ENCODE assay signal across 8 mouse cellular contexts in the genomic region with DNA sequence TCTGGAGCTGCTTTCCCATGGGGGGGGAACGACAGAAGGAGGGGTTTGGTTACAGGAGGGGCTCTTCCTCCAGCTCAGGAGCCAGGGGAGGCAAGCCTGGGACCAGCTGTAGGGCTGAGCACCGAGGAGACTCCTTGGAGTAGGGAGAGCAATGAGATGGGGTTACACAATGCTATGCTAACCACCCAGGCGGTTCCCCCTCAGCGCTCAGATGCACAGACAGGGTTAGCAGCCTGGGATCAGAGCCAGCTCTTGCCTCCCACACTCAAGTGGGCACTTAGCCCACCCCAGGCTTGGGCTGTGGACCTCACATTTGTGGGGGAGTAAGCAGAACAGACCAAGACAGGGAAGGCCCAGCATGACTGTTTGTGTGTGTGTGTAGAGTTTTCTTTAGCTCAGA. TPM values are rescaled to one million over a fixed set of nuclear protein-coding genes. Genes with fewer than 3 reads are reported as not detected.
DNase-seq lines count a peak whose midpoint lies in the region; ATAC-seq and TF ChIP-seq lines count a peak whose summit lies in the region.

No protein-coding gene starts in this region.

- TF ChIP-seq POLR2A in kidney, adult 2 months (IDR thresholded peaks at IDR 0.05; ENCODE audit: low read depth, low read length): no peak

- no peak overlapping the region for H3K4me2 ChIP-seq in kidney, embryonic 14.5 days (replicated peaks; ENCODE audit: low read depth, low read length)
- no peak overlapping the region for H3K4me2 ChIP-seq in embryonic facial prominence, embryonic 14.5 days (ENCODE audit: low read depth, low read length)
- no peak overlapping the region for H3K4me2 ChIP-seq in heart, embryonic 16.5 days (ENCODE audit: low read depth, low read length)

- intact Hi-C loops in left cerebral cortex, adult 2 months (cut with DNase I): no loop called here

- WGBS in kidney, embryonic 14.5 days: 23% methylated on average over 4 of the region's 4 CpGs
- WGBS in kidney, adult 2 months: 51% methylated on average over 4 of the region's 4 CpGs
- WGBS in embryonic facial prominence, embryonic 14.5 days: 31% methylated on average over 4 of the region's 4 CpGs
- 29% methylated on average over 4 of the region's 4 CpGs for WGBS in heart, embryonic 16.5 days

- H3K4me3 ChIP-seq in kidney, embryonic 14.5 days (ENCODE audit: low read length): no peak overlapping the region
- no peak overlapping the region for H3K4me3 ChIP-seq in kidney, adult 2 months (ENCODE audit: insufficient read depth, low read depth, low read length)
- no peak overlapping the region for H3K4me3 ChIP-seq in embryonic facial prominence, embryonic 14.5 days (ENCODE audit: low read depth, low read length)
- no peak overlapping the region for H3K4me3 ChIP-seq in heart, embryonic 16.5 days (ENCODE audit: low read length)
- H3K4me3 ChIP-seq in left cerebral cortex, adult 2 months: no peak overlapping the region

- peaks cover 29% of the 10 kb centered on the region for H3K4me1 ChIP-seq in kidney, embryonic 14.5 days (ENCODE audit: control insufficient read depth, insufficient read depth, low read length)
- H3K4me1 ChIP-seq in kidney, adult 2 months (ENCODE audit: control insufficient read depth, insufficient read depth, low read length): no peaks in the 10 kb centered on the region
- H3K4me1 ChIP-seq in embryonic facial prominence, embryonic 14.5 days (ENCODE audit: control insufficient read depth, insufficient read depth, low read length): peaks cover 25% of the 10 kb centered on the region
- peaks cover 38% of the 10 kb centered on the region for H3K4me1 ChIP-seq in heart, embryonic 16.5 days (ENCODE audit: control insufficient read depth, insufficient read depth, low read length)

- no peak overlapping the region for H3K9ac ChIP-seq in kidney, embryonic 14.5 days (ENCODE audit: low read depth, low read length)
- H3K9ac ChIP-seq in embryonic facial prominence, embryonic 14.5 days (ENCODE audit: low read depth, low read length): no peak overlapping the region
- H3K9ac ChIP-seq in heart, embryonic 16.5 days (ENCODE audit: low read length): peak overlapping the region; percentile 1; the same call in 1 of the 2 replicates

- ATAC-seq in kidney, embryonic 14.5 days (ENCODE audit: low FRiP score, low TSS enrichment): peak; percentile 91
- peak; percentile 93 for ATAC-seq in embryonic facial prominence, embryonic 14.5 days (ENCODE audit: low read depth)
- ATAC-seq in heart, embryonic 16.5 days (replicated peaks; ENCODE audit: extremely low read depth, insufficient read depth, low FRiP score): peak; percentile 72

- DNase-seq in kidney, adult 2 months: no peak
- DNase-seq in embryonic facial prominence, embryonic 14.5 days (ENCODE audit: low spot score): peak; percentile 90
- DNase-seq in left cerebral cortex, adult 2 months (ENCODE audit: extremely low spot score in 1 of 2, low spot score in 2 of 2): peak; percentile 44 to 55
- peak; percentile 52 to 59 for DNase-seq in right cerebral cortex, adult 2 months (ENCODE audit: low spot score in 2 of 2)
- DNase-seq in adrenal gland, postnatal 25 days: no peak
- DNase-seq in yolk sac, embryonic 10.5 days (ENCODE audit: low spot score): no peak

- no peaks in the 10 kb centered on the region for H3K36me3 ChIP-seq in kidney, embryonic 14.5 days (ENCODE audit: control insufficient read depth, insufficient read depth, low read length)
- H3K36me3 ChIP-seq in kidney, adult 2 months (ENCODE audit: control insufficient read depth, insufficient read depth, low read length): no peaks in the 10 kb centered on the region
- H3K36me3 ChIP-seq in embryonic facial prominence, embryonic 14.5 days (ENCODE audit: control insufficient read depth, insufficient read depth, low read length): no peaks in the 10 kb centered on the region
- H3K36me3 ChIP-seq in heart, embryonic 16.5 days (ENCODE audit: control insufficient read depth, insufficient read depth): no peaks in the 10 kb centered on the region

- no peak for TF ChIP-seq CTCF in kidney, adult 2 months (conservative IDR thresholded peaks at IDR 0.05; ENCODE audit: insufficient read depth, insufficient read length, low read depth, low read length)
- no peak for TF ChIP-seq CTCF in left cerebral cortex, adult 2 months (IDR thresholded peaks at IDR 0.05)

- H3K27me3 ChIP-seq in kidney, embryonic 14.5 days (ENCODE audit: control insufficient read depth, insufficient read depth, low read length): no peaks in the 10 kb centered on the region
- H3K27me3 ChIP-seq in kidney, adult 2 months (replicated peaks; ENCODE audit: control insufficient read depth, insufficient read depth, low read length): no peaks in the 10 kb centered on the region
- H3K27me3 ChIP-seq in embryonic facial prominence, embryonic 14.5 days (replicated peaks; ENCODE audit: control insufficient read depth, insufficient read depth, low read length): no peaks in the 10 kb centered on the region
- no peaks in the 10 kb centered on the region for H3K27me3 ChIP-seq in heart, embryonic 16.5 days (ENCODE audit: control insufficient read depth, insufficient read depth, low read length)

- no peaks in the 10 kb centered on the region for H3K9me3 ChIP-seq in kidney, embryonic 14.5 days (ENCODE audit: control insufficient read depth, low read length)
- no peaks in the 10 kb centered on the region for H3K9me3 ChIP-seq in embryonic facial prominence, embryonic 14.5 days (ENCODE audit: control insufficient read depth, low read length)
- no peaks in the 10 kb centered on the region for H3K9me3 ChIP-seq in heart, embryonic 16.5 days (replicated peaks; ENCODE audit: control insufficient read depth, low read length)

- peak overlapping the region; percentile 84; the same call in 1 of the 2 replicates for H3K27ac ChIP-seq in kidney, embryonic 14.5 days (ENCODE audit: low read depth, low read length)
- no peak overlapping the region for H3K27ac ChIP-seq in kidney, adult 2 months (ENCODE audit: insufficient read depth, low read depth, low read length)
- H3K27ac ChIP-seq in embryonic facial prominence, embryonic 14.5 days (replicated peaks; ENCODE audit: low read depth, low read length): peak overlapping the region; percentile 82
- peak overlapping the region; percentile 47 for H3K27ac ChIP-seq in heart, embryonic 16.5 days (ENCODE audit: low read length)
- no peak overlapping the region for H3K27ac ChIP-seq in left cerebral cortex, adult 2 months

RNA-seq across cellular contexts. Expression of a gene that starts 9.3 kb away (rescaled TPM):
- 0.56 and 0.64 TPM in 2 replicates for polyA plus RNA-seq in kidney, embryonic 14.5 days (2014; fragmentation: Nextera tagmentation; extraction: Ambion mirVana)
- 34.2 and 38.8 TPM in 2 replicates for polyA plus RNA-seq in kidney, adult 2 months (2012; rRNA removed)
- 0.51 and 0.54 TPM in 2 replicates for polyA plus RNA-seq in embryonic facial prominence, embryonic 14.5 days (2014; fragmentation: Nextera tagmentation; extraction: Ambion mirVana)
- 0.97 TPM in 2 replicates for polyA plus RNA-seq in heart, embryonic 16.5 days (2015; fragmentation: Nextera tagmentation; extraction: Ambion mirVana)
- total RNA-seq in left cerebral cortex, adult 2 months (2021): 1 to 10 TPM; 5.4 to 6.1 TPM
- 6.3 and 7.5 TPM in 2 replicates for total RNA-seq in adrenal gland, postnatal 25 days (2021)

RNA-seq across cellular contexts. Expression of a gene that starts 10.2 kb away (rescaled TPM):
- 259 and 375 TPM in 2 replicates for polyA plus RNA-seq in kidney, embryonic 14.5 days (2014; fragmentation: Nextera tagmentation; extraction: Ambion mirVana)
- polyA plus RNA-seq in kidney, adult 2 months (2012; rRNA removed): 244 and 277 TPM in 2 replicates
- 296 and 339 TPM in 2 replicates for polyA plus RNA-seq in embryonic facial prominence, embryonic 14.5 days (2014; fragmentation: Nextera tagmentation; extraction: Ambion mirVana)
- 331 and 376 TPM in 2 replicates for polyA plus RNA-seq in heart, embryonic 16.5 days (2015; fragmentation: Nextera tagmentation; extraction: Ambion mirVana)
- total RNA-seq in left cerebral cortex, adult 2 months (2021): 100 to 1,000 TPM; 387 to 407 TPM
- 393 and 398 TPM in 2 replicates for total RNA-seq in adrenal gland, postnatal 25 days (2021)

RNA-seq across cellular contexts. Expression of a gene that starts 18.9 kb away (rescaled TPM):
- polyA plus RNA-seq in kidney, embryonic 14.5 days (2014; fragmentation: Nextera tagmentation; extraction: Ambion mirVana): 3.0 and 3.9 TPM in 2 replicates
- 2.1 and 9.1 TPM in 2 replicates for polyA plus RNA-seq in kidney, adult 2 months (2012; rRNA removed)
- 546 and 580 TPM in 2 replicates for polyA plus RNA-seq in embryonic facial prominence, embryonic 14.5 days (2014; fragmentation: Nextera tagmentation; extraction: Ambion mirVana)
- polyA plus RNA-seq in heart, embryonic 16.5 days (2015; fragmentation: Nextera tagmentation; extraction: Ambion mirVana): 4,861 and 5,105 TPM in 2 replicates
- total RNA-seq in left cerebral cortex, adult 2 months (2021): 10 to 100 TPM; 33.8 to 37.7 TPM
- total RNA-seq in adrenal gland, postnatal 25 days (2021): 1.9 TPM in 1 of 2 replicates, not detected in the other

RNA-seq across cellular contexts. Expression of a gene that starts 24.1 kb away (rescaled TPM):
- polyA plus RNA-seq in kidney, embryonic 14.5 days (2014; fragmentation: Nextera tagmentation; extraction: Ambion mirVana): 12.4 and 14.7 TPM in 2 replicates
- polyA plus RNA-seq in kidney, adult 2 months (2012; rRNA removed): 7.3 and 7.5 TPM in 2 replicates
- polyA plus RNA-seq in embryonic facial prominence, embryonic 14.5 days (2014; fragmentation: Nextera tagmentation; extraction: Ambion mirVana): 10.0 and 12.8 TPM in 2 replicates
- polyA plus RNA-seq in heart, embryonic 16.5 days (2015; fragmentation: Nextera tagmentation; extraction: Ambion mirVana): 9.5 TPM in 2 replicates
- total RNA-seq in left cerebral cortex, adult 2 months (2021): 1 to 10 TPM; 3.3 to 4.3 TPM
- total RNA-seq in adrenal gland, postnatal 25 days (2021): 7.6 and 11.0 TPM in 2 replicates

RNA-seq across cellular contexts. Expression of a gene that starts 24.3 kb away (rescaled TPM):
- 60.0 and 90.3 TPM in 2 replicates for polyA plus RNA-seq in kidney, embryonic 14.5 days (2014; fragmentation: Nextera tagmentation; extraction: Ambion mirVana)
- polyA plus RNA-seq in kidney, adult 2 months (2012; rRNA removed): 58.9 and 65.9 TPM in 2 replicates
- polyA plus RNA-seq in embryonic facial prominence, embryonic 14.5 days (2014; fragmentation: Nextera tagmentation; extraction: Ambion mirVana): 60.7 and 69.6 TPM in 2 replicates
- 54.5 and 56.4 TPM in 2 replicates for polyA plus RNA-seq in heart, embryonic 16.5 days (2015; fragmentation: Nextera tagmentation; extraction: Ambion mirVana)
- 100 to 1,000 TPM; 142 to 146 TPM for total RNA-seq in left cerebral cortex, adult 2 months (2021)
- 62.6 and 65.9 TPM in 2 replicates for total RNA-seq in adrenal gland, postnatal 25 days (2021)

Comparison
In these comparisons a context has a peak if more than half of its experiments do, and no peak if none do; other contexts are left out.
1. H3K27ac ChIP-seq: peak in kidney, embryonic 14.5 days (single experiment), embryonic facial prominence, embryonic 14.5 days (single experiment) and heart, embryonic 16.5 days (single experiment); none in kidney, adult 2 months (single experiment) and left cerebral cortex, adult 2 months (single experiment).
2. RNA of a gene that starts 9.3 kb away (polyA plus RNA-seq): 34.2 to 38.8 TPM in kidney, adult 2 months; 0.97 TPM in heart, embryonic 16.5 days, 0.56 to 0.64 TPM in kidney, embryonic 14.5 days and 0.51 to 0.54 TPM in embryonic facial prominence, embryonic 14.5 days; every median in the first group is over 10 times any median in the second.
3. DNase-seq: peak in embryonic facial prominence, embryonic 14.5 days (single experiment), left cerebral cortex, adult 2 months (2 of 2) and right cerebral cortex, adult 2 months (2 of 2); none in kidney, adult 2 months (single experiment), adrenal gland, postnatal 25 days (single experiment) and yolk sac, embryonic 10.5 days (single experiment).
4. RNA of a gene that starts 18.9 kb away (polyA plus RNA-seq): 4,861 to 5,105 TPM in heart, embryonic 16.5 days and 546 to 580 TPM in embryonic facial prominence, embryonic 14.5 days; 2.1 to 9.1 TPM in kidney, adult 2 months and 3.0 to 3.9 TPM in kidney, embryonic 14.5 days; every median in the first group is over 10 times any median in the second.
5. Peak in every context shown above with its lines, with median percentiles within 50 percentile points of each other: ATAC-seq.